Mouse (Mus musculus) midbrain, postnatal 0 days (tissue): Measurements from ENCODE around the gene Dgkq. TPM values are rescaled to one million over a fixed set of nuclear protein-coding genes. Genes with fewer than 3 reads are reported as not detected.

ENCODE experiments used
- ATAC-seq: fragments of 200-750 bp; cut with Nextera tagmentation; 2 replicates; pipeline ENCODE4 v1.8.0; 2017; ENCODE audit warnings: moderate number of reproducible peaks, mild to moderate bottlenecking, moderate TSS enrichment, moderate library complexity; ENCODE audit not compliant: low FRiP score
- DNase-seq: peaks from one replicate; pipeline ENCODE4 v3.0.0-alpha.2; 2015; ENCODE audit warnings: low spot score
- H3K27ac ChIP-seq: fragments of 300-500 bp; sonication (generic); 2 replicates; pipeline ENCODE4 v1.5.1; 2014; ENCODE audit warnings: low read depth, mild to moderate bottlenecking, low read length, mixed read lengths
- H3K27me3 ChIP-seq: fragments of 300-500 bp; sonication (generic); 2 replicates; pipeline ENCODE4 v1.6.1; 2014; ENCODE audit warnings: low read length, control low read depth, mixed read lengths; ENCODE audit not compliant: insufficient read depth
- H3K36me3 ChIP-seq: fragments of 300-500 bp; sonication (generic); 2 replicates; pipeline ENCODE4 v1.6.1; 2014; ENCODE audit warnings: low read length, control low read depth, mixed read lengths; ENCODE audit not compliant: insufficient read depth
- H3K4me1 ChIP-seq: fragments of 300-500 bp; sonication (generic); 2 replicates; pipeline ENCODE4 v1.6.1; 2014; ENCODE audit warnings: mild to moderate bottlenecking, control low read depth, antibody characterized with exemption, low read length, mixed read lengths; ENCODE audit not compliant: insufficient read depth
- H3K4me2 ChIP-seq: fragments of 300-500 bp; sonication (generic); 2 replicates; pipeline ENCODE4 v1.6.1; 2014; ENCODE audit warnings: low read depth, mild to moderate bottlenecking, low read length, mixed read lengths; ENCODE audit not compliant: poor library complexity, severe bottlenecking
- H3K4me3 ChIP-seq: fragments of 300-500 bp; sonication (generic); 2 replicates; pipeline ENCODE4 v1.5.1; 2014; ENCODE audit warnings: low read depth, mild to moderate bottlenecking, low read length, moderate library complexity
- H3K9ac ChIP-seq: fragments of 300-500 bp; sonication (generic); replicated peaks from 2 replicates; pipeline ENCODE4 v1.6.1; 2014; ENCODE audit warnings: mild to moderate bottlenecking, low read length, moderate library complexity, mixed read lengths; ENCODE audit not compliant: poor library complexity, severe bottlenecking
- H3K9me3 ChIP-seq: fragments of 300-500 bp; sonication (generic); 2 replicates; pipeline ENCODE4 v1.6.1; 2016; ENCODE audit warnings: low read length, control low read depth
- CTCF ChIP-seq: IDR thresholded peaks from 2 replicates; pipeline ENCODE4 v1.5.1; 2016; ENCODE audit warnings: antibody characterized with exemption, mild to moderate bottlenecking
- WGBS: fragments of 180-500 bp; shearing (Covaris S2); extraction: QIAGEN DNeasy Blood & Tissue Kit; methylation state at CpG from one replicate; pipeline ENCODE4 v1.1.7; 2014; 5-methylcytosine and 5-hydroxymethylcytosine counted together
- polyA plus RNA-seq: library from polyadenylated mRNA; unstranded; fragments of >200 nt; fragmentation: Nextera tagmentation; extraction: Ambion mirVana; gene quantifications from 2 replicates; pipeline ENCODE4 v1.2.1, GENCODE M21; 2015
- total RNA-seq: library from RNA; depleted of rRNA; stranded (reverse); fragments of >200 nt; gene quantifications from 2 replicates; pipeline ENCODE4 v1.2.3, GENCODE M21; 2014

Dgkq gene
- total and polyA plus RNA-seq, 2 experiments from 2014 or later, result 23.7 to 45.4 TPM

DNA sequence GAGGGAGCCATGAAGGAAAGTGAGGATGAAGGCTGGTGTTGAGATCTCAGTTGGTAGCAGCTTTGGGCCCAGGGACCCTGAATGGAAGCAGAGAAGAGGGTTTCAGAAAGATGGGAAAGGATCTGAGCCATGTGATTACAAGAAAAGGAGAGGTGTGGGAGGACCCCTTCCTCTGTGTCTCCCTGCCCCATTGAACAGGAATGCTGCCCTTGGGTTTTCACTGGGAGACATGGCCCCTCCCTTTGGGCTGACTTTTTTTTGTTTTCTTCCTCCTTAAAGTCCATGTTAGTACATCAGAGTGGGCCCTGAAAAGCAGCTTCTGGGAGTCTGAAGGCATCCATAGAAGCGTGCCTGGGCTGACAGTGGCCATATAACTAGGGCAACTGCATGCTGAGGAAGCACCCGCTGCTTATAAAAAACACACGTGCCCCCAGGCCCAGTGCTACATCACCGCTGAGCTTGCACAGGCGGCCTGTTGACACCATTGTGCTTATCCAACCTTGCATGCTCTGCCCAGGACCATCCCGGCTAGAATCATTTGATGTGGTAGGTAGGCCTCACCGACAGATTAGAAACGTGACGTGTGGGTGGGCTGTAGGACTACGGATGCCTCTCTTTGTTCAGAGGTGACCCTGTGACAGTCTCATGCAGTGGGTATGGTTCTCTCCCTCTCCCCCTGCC lies 32.0 kb upstream of the Dgkq start:
- H3K27ac ChIP-seq, result no peak overlapping the region
- no peak overlapping the region for H3K9ac ChIP-seq
- H3K4me1 ChIP-seq, result no peaks in the 10 kb centered on the region
- no peak overlapping the region for H3K4me3 ChIP-seq
- H3K4me2 ChIP-seq, result no peak overlapping the region
- H3K9me3 ChIP-seq, result no peaks in the 10 kb centered on the region
- 65% methylated on average over 10 of the region's 10 CpGs for WGBS
- no peak for TF ChIP-seq CTCF
- ATAC-seq, result no peak
- DNase-seq, result no peak
- no peaks in the 10 kb centered on the region for H3K27me3 ChIP-seq
- H3K36me3 ChIP-seq, result peaks cover 6% of the 10 kb centered on the region; the same call in 1 of the 2 replicates

DNA sequence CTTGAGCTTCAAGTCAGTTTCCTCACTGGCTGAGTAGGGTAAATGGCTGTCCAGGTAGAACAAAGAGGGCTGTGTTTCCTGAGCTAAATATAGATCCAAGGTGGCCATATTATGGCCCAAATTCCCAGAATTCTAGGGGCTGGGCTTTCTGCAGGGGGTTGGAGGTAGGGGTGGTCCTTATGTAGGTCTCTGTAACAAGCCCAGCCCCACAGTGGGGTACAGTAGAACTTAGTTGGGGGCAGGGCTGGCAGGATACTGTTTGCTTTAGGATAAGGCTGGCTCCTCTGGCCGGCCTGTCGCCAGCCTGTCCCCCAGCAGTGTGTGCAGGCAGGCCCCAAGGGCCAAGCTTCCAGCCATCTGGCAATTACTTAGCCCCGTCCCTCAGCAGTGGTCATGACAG lies 30.9 kb upstream of the Dgkq start:
- H3K36me3 ChIP-seq, result 0 out of 2 replicates have a peak, but pooled peaks cover under 1% of the 10 kb centered on the region
- 61% methylated on average over 3 of the region's 3 CpGs for WGBS
- DNase-seq (no peak), ATAC-seq (no peak)
- H3K27me3 ChIP-seq, result no peaks in the 10 kb centered on the region
- no peak overlapping the region for H3K27ac ChIP-seq
- no peak overlapping the region for H3K9ac ChIP-seq
- no peaks in the 10 kb centered on the region for H3K9me3 ChIP-seq
- H3K4me1 ChIP-seq, result no peaks in the 10 kb centered on the region
- no peak overlapping the region for H3K4me2 ChIP-seq
- H3K4me3 ChIP-seq, result no peak overlapping the region
- TF ChIP-seq CTCF, result no peak

- 0 out of 2 replicates have a peak, but pooled peaks cover 4% of the 10 kb centered on the region for H3K4me1 ChIP-seq
- WGBS, result 13% methylated on average over 4 of the region's 4 CpGs
- no peak overlapping the region for H3K4me3 ChIP-seq
- peak; percentile 83 for DNase-seq
- no peak overlapping the region for H3K27ac ChIP-seq
- no peak for TF ChIP-seq CTCF
- H3K9me3 ChIP-seq, result no peaks in the 10 kb centered on the region
- H3K4me2 ChIP-seq, result no peak overlapping the region
- ATAC-seq, result no peak
- H3K36me3 ChIP-seq, result no peaks in the 10 kb centered on the region
- no peak overlapping the region for H3K9ac ChIP-seq
- peaks cover 12% of the 10 kb centered on the region; the same call in 1 of the 2 replicates for H3K27me3 ChIP-seq
These were observed 27.9 kb upstream of the Dgkq start for GRCm38 (mm10) chr5:108697341-108697753.

DNA sequence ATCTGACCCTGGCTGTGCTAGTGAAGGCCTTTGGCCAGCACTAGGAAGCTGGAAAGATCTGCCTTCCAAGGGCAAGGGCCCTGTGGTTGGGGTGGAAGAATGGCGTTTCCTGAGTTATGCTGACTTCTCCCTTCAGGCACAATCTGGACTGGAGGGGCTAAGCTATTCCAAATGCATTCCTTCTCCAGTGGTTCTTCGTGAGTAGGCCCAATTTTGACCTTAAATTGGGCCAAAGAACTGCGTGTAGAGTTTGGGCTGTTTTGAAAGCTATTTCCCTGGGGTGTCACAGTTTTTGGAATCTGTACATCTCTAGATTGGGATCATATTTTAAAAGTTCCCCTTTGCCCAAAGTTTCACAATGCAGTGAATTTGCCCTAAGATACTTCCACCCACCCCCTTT lies 27.1 kb upstream of the Dgkq start:
- H3K27me3 ChIP-seq, result peaks cover 12% of the 10 kb centered on the region; the same call in 1 of the 2 replicates
- H3K9ac ChIP-seq, result no peak overlapping the region
- no peak for TF ChIP-seq CTCF
- H3K27ac ChIP-seq, result no peak overlapping the region
- H3K36me3 ChIP-seq, result no peaks in the 10 kb centered on the region
- no peaks in the 10 kb centered on the region for H3K9me3 ChIP-seq
- 84% methylated on average over 3 of the region's 3 CpGs for WGBS
- 0 out of 2 replicates have a peak, but pooled peaks cover 4% of the 10 kb centered on the region for H3K4me1 ChIP-seq
- no peak for ATAC-seq
- H3K4me2 ChIP-seq, result no peak overlapping the region
- H3K4me3 ChIP-seq, result no peak overlapping the region
- no peak for DNase-seq

DNA sequence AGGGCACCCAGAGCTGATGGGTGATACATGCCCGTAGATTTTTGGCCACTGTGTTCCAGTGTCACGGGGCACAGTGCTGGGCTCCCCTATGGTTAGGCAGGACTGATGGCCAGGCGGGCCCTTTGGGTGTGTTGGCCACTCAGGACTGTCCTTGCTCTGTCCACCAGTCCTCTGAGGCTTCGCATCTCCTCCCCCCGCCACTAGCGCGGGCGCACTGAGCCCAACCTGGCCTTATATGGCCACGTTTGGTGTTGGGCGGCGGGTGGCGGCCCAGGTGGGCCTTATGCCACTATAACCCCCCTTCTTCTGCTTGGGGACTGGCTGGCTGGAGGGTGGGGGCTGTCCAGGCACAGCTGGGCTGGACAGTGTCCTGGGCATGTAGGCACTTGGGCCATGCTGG lies 26.4 kb upstream of the Dgkq start:
- no peak overlapping the region for H3K4me3 ChIP-seq
- no peak for DNase-seq

More for the DNA sequence above, 26.4 kb upstream of the Dgkq start:
- Histone ChIP-seq H3K4me2 (no peak overlapping the region), H3K27ac (no peak overlapping the region), H3K27me3 (peaks cover 12% of the 10 kb centered on the region; the same call in 1 of the 2 replicates), H3K4me1 (0 out of 2 replicates have a peak, but pooled peaks cover 4% of the 10 kb centered on the region), H3K36me3 (no peaks in the 10 kb centered on the region), H3K9ac (no peak overlapping the region), H3K9me3 (no peaks in the 10 kb centered on the region)
- no peak for ATAC-seq
- no peak for TF ChIP-seq CTCF
- WGBS, result 96% methylated on average over 11 of the region's 12 CpGs
